Mouse (Mus musculus) myocyte (in vitro differentiated cells): ENCODE results near the gene Igf2. TPM values are rescaled to one million over a fixed set of nuclear protein-coding genes. Genes with fewer than 3 reads are reported as not detected.

ENCODE experiments used
- H3K27me3 ChIP-seq: one replicate; pipeline ENCODE4 v1.6.1; 2011; ENCODE audit not compliant: control insufficient read depth, insufficient read depth, insufficient read length
- H3K36me3 ChIP-seq: one replicate; pipeline ENCODE4 v1.6.1; 2011; ENCODE audit not compliant: control insufficient read depth, insufficient read depth
- H3K4me2 ChIP-seq: one replicate; pipeline ENCODE4 v1.6.1; 2011; ENCODE audit warnings: low read depth, control low read depth
- H3K4me3 ChIP-seq: one replicate; pipeline ENCODE4 v1.5.1; 2011; ENCODE audit warnings: mild to moderate bottlenecking, control low read depth, moderate library complexity
- H3K79me2 ChIP-seq: one replicate; pipeline ENCODE4 v1.6.1; 2011; ENCODE audit not compliant: control insufficient read depth, insufficient read depth
- H3ac ChIP-seq: one replicate; pipeline ENCODE4 v1.6.1; 2011; ENCODE audit not compliant: control insufficient read depth, insufficient read length
- CEBPB ChIP-seq: IDR thresholded peaks from 2 replicates; pipeline ENCODE4 v1.6.1; 2011; ENCODE audit warnings: mild to moderate bottlenecking, moderate library complexity; ENCODE audit not compliant: poor library complexity, insufficient read depth, severe bottlenecking
- E2F4 ChIP-seq: IDR thresholded peaks from one replicate; pipeline ENCODE4 v1.6.1; 2011; ENCODE audit warnings: mild to moderate bottlenecking, control low read depth, moderate library complexity; ENCODE audit not compliant: insufficient read depth
- MAX ChIP-seq: IDR thresholded peaks from one replicate; pipeline ENCODE4 v1.6.1; 2011; ENCODE audit warnings: low read depth, mild to moderate bottlenecking, control low read depth
- MYOD1 ChIP-seq, 3 experiments: IDR thresholded peaks; one replicate each; pipeline ENCODE4 v1.6.1; 2011; ENCODE audit warnings: control low read depth in 2 of 3, low read depth in 2 of 3, mild to moderate bottlenecking in 2 of 3, moderate library complexity in 1 of 3; ENCODE audit not compliant: insufficient read length in 2 of 3, control insufficient read depth in 1 of 3
- MYOG ChIP-seq, 3 experiments: IDR thresholded peaks; one replicate each; pipeline ENCODE4 v1.6.1; 2011; ENCODE audit warnings: control low read depth in 2 of 3, low read depth in 2 of 3, mild to moderate bottlenecking in 2 of 3; ENCODE audit not compliant: insufficient read length in 2 of 3, control insufficient read depth in 1 of 3, insufficient read depth in 1 of 3
- POLR2A ChIP-seq: IDR thresholded peaks from one replicate; pipeline ENCODE4 v1.6.1; 2011; ENCODE audit warnings: low read depth, mild to moderate bottlenecking, control low read depth, moderate library complexity; ENCODE audit not compliant: insufficient read length
- POLR2AphosphoS2 ChIP-seq: IDR thresholded peaks from one replicate; pipeline ENCODE4 v1.6.1; 2011; ENCODE audit warnings: low read depth, control low read depth; ENCODE audit not compliant: insufficient read length
- REST ChIP-seq: IDR thresholded peaks from one replicate; pipeline ENCODE4 v1.6.1; 2011; ENCODE audit warnings: mild to moderate bottlenecking, control low read depth, moderate library complexity; ENCODE audit not compliant: insufficient read depth, insufficient read length
- SRF ChIP-seq: IDR thresholded peaks from one replicate; pipeline ENCODE4 v1.6.1; 2011; ENCODE audit warnings: low read depth; ENCODE audit not compliant: control insufficient read depth, insufficient read length
- TCF12 ChIP-seq: IDR thresholded peaks from one replicate; pipeline ENCODE4 v1.6.1; 2011; ENCODE audit warnings: mild to moderate bottlenecking, control low read depth; ENCODE audit not compliant: poor library complexity, insufficient read depth, severe bottlenecking
- TCF3 ChIP-seq: IDR thresholded peaks from one replicate; pipeline ENCODE4 v1.6.1; 2011; ENCODE audit warnings: low read depth, control low read depth; ENCODE audit not compliant: insufficient read length
- USF1 ChIP-seq: IDR thresholded peaks from one replicate; pipeline ENCODE4 v1.6.1; 2011; ENCODE audit warnings: low read depth, mild to moderate bottlenecking, control low read depth, moderate library complexity
- polyA plus RNA-seq: library from polyadenylated mRNA; unstranded; fragments of >200 nt; fragmentation: generic; extraction: Trizol; gene quantifications from one replicate; pipeline ENCODE4 v1.2.1, GENCODE M21; 2012; ENCODE audit warnings: missing spikeins

Gene Igf2
- polyA plus RNA-seq, 1 experiment = 331 TPM

DNA sequence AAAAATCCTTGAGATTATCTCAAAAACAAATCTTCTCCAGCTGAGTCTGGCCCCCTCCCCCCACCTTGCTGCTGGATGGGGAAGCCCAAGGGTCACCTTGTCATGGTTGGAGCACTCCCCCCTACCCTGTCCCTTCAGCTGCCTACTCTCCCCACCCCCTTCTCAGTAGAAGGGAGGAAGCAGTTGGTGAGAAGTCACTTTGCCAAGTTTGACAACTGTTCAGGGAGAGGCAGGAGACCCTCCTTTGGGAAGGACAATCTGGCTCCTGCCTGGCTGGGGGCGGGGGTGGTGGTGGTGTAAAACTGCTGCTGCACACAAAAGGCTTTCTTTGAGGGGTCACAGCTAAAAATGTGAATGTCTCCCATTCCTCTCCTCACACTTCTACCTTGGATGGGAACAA, 1.7 kb upstream of the Igf2 start:
- Histone ChIP-seq H3ac (no peak overlapping the region), H3K4me2 (no peak overlapping the region), H3K36me3 (no peaks in the 10 kb centered on the region), H3K27me3 (peaks cover 6% of the 10 kb centered on the region), H3K4me3 (no peak overlapping the region), H3K79me2 (no peaks in the 10 kb centered on the region)
- TF ChIP-seq SRF (no peak), MAX (no peak), MYOD1 (IDR thresholded peaks at IDR 0.05; ENCODE audit: control insufficient read depth in 1 of 3, insufficient read length in 2 of 3, low read depth in 2 of 3) (no peak), E2F4 (no peak), REST (no peak), CEBPB (no peak), POLR2AphosphoS2 (no peak), POLR2A (no peak), MYOG (IDR thresholded peaks at IDR 0.05; ENCODE audit: control insufficient read depth in 1 of 3, insufficient read depth in 1 of 3, insufficient read length in 2 of 3, low read depth in 2 of 3) (no peak), TCF12 (no peak), TCF3 (no peak), USF1 (no peak)

GRCm38 (mm10) chr7:142667521-142667920, 905 bp upstream of the Igf2 start:
- TF ChIP-seq MYOD1 (IDR thresholded peaks at IDR 0.05; ENCODE audit: control insufficient read depth in 1 of 3, insufficient read length in 2 of 3, low read depth in 2 of 3) = no peak
- TF ChIP-seq REST = no peak
- TF ChIP-seq TCF12 = no peak
- no peak for TF ChIP-seq POLR2A
- TF ChIP-seq MYOG (IDR thresholded peaks at IDR 0.05; ENCODE audit: control insufficient read depth in 1 of 3, insufficient read depth in 1 of 3, insufficient read length in 2 of 3, low read depth in 2 of 3) = no peak
- no peak for TF ChIP-seq TCF3
- TF ChIP-seq E2F4 = no peak
- no peak for TF ChIP-seq SRF
- TF ChIP-seq POLR2AphosphoS2 = no peak
- no peak for TF ChIP-seq CEBPB
- TF ChIP-seq MAX = no peak
- no peak for TF ChIP-seq USF1
- H3K4me3 ChIP-seq = no peak overlapping the region
- H3K36me3 ChIP-seq = no peaks in the 10 kb centered on the region

GRCm38 (mm10) chr7:142666109-142666508, 507 bp downstream of the Igf2 start:
- no peak overlapping the region for H3K4me2 ChIP-seq
- no peak overlapping the region for H3ac ChIP-seq
- no peak overlapping the region for H3K4me3 ChIP-seq
- H3K79me2 ChIP-seq = no peaks in the 10 kb centered on the region
- TF ChIP-seq TCF12 (no peak), MAX (no peak), REST (no peak), POLR2A (no peak), SRF (no peak), USF1 (no peak), CEBPB (no peak), E2F4 (no peak), TCF3 (no peak), MYOG (IDR thresholded peaks at IDR 0.05; ENCODE audit: control insufficient read depth in 1 of 3, insufficient read depth in 1 of 3, insufficient read length in 2 of 3, low read depth in 2 of 3) (no peak), POLR2AphosphoS2 (no peak), MYOD1 (IDR thresholded peaks at IDR 0.05; ENCODE audit: control insufficient read depth in 1 of 3, insufficient read length in 2 of 3, low read depth in 2 of 3) (no peak)
- H3K36me3 ChIP-seq = no peaks in the 10 kb centered on the region
- peaks cover 7% of the 10 kb centered on the region for H3K27me3 ChIP-seq

More at GRCm38 (mm10) chr7:142667521-142667920, 905 bp upstream of the Igf2 start:
- Histone ChIP-seq H3K27me3 (peaks cover 6% of the 10 kb centered on the region), H3K79me2 (no peaks in the 10 kb centered on the region), H3ac (no peak overlapping the region), H3K4me2 (no peak overlapping the region)

- H3K4me2 ChIP-seq = no peak overlapping the region
- H3K36me3 ChIP-seq = no peaks in the 10 kb centered on the region
- no peak overlapping the region for H3ac ChIP-seq
- H3K27me3 ChIP-seq = peaks cover 14% of the 10 kb centered on the region
- H3K79me2 ChIP-seq = no peaks in the 10 kb centered on the region
- TF ChIP-seq MAX = no peak
- TF ChIP-seq CEBPB = no peak
- no peak for TF ChIP-seq USF1
- TF ChIP-seq MYOG (IDR thresholded peaks at IDR 0.05; ENCODE audit: control insufficient read depth in 1 of 3, insufficient read depth in 1 of 3, insufficient read length in 2 of 3, low read depth in 2 of 3) = no peak
- TF ChIP-seq TCF12 = no peak
- TF ChIP-seq POLR2A = no peak
- H3K4me3 ChIP-seq = no peak overlapping the region
Observed at GRCm38 (mm10) chr7:142665364-142665763, 1.3 kb downstream of the Igf2 start.
